Comparison of ENCODE assay signal across 22 mouse cellular contexts in the genomic region with DNA sequence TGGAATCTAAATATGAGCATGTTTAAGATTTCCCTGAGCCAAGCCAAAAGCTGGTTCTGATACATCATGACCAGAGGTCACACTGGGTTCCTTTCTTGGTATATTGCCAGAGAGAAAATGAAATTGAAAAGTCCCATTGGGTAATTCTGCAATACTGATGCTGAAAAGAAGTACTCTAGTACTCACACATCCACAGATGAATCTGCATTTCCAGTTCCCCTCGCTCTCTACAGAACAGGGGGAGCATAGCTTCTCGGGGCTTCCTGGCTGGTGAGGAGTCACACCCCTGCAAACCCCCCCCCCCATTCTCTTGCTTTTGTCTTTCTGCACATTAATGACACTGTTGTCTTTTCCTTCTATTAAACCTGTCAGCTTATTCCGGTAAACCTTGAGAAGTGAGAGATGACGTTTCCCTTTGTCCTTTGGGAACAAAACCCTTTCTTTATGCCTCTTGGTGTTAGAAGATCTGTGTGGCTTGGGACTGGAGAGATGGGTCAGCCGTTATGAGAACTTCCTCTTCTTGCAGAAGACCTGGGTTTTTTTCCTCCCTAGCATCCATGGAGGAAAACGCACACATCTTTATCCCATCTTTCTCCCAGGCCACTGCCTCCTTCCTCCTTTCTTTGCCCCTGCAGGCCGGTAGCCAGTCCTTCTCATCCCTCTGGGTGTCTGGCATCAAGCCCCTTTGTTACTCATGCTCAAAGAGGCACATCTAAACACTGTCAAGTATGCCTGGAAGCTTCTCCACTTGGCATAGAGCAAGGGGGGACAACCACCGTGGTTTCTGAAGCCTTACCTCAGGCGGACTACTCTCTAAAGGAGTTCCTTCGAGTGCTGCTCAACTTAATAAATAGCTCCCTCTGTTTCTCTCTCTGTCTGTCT. TPM values are rescaled to one million over a fixed set of nuclear protein-coding genes. Genes with fewer than 3 reads are reported as not detected.
"Had no signal": no experiment of that assay in that cellular context is flagged by ENCODE, and none has a peak within 500 bp of the region (broad histone marks: within the 10 kb centered on the region; RNA-seq: fewer than 3 reads in every experiment).

No protein-coding gene starts in this region.

- ATAC-seq: intestine, postnatal 0 days; lung, postnatal 0 days had no signal

- H3K27ac ChIP-seq: limb, embryonic 13.5 days; liver, embryonic 15.5 days; neural tube, embryonic 12.5 days had no signal

- H3K4me1 ChIP-seq: limb, embryonic 13.5 days; liver, embryonic 15.5 days; neural tube, embryonic 12.5 days had no signal

- H3K27me3 ChIP-seq: limb, embryonic 13.5 days; liver, embryonic 15.5 days; neural tube, embryonic 12.5 days had no signal

- DNase-seq: kidney, adult 8-10 months; kidney, postnatal 36 days; layer of hippocampus, adult 9-11 months; layer of hippocampus, postnatal 36 days; lung, adult 2 months; lung, postnatal 36 days; right cerebral cortex, adult 18-20 months; right cerebral cortex, postnatal 25 days; thymus, adult 18-20 months; thymus, postnatal 14 days had no signal

- H3K9ac ChIP-seq: limb, embryonic 13.5 days; liver, embryonic 15.5 days; neural tube, embryonic 12.5 days had no signal

- H3K4me3 ChIP-seq: limb, embryonic 13.5 days; liver, embryonic 15.5 days; megakaryocyte, embryonic 14.5 days; myocyte; neural tube, embryonic 12.5 days had no signal

- H3K9me3 ChIP-seq: liver, embryonic 15.5 days; megakaryocyte, embryonic 14.5 days; neural tube, embryonic 12.5 days had no signal

- H3K4me2 ChIP-seq: limb, embryonic 13.5 days; liver, embryonic 15.5 days; midbrain, embryonic 11.5 days; neural tube, embryonic 12.5 days had no signal

- H3K36me3 ChIP-seq: limb, embryonic 13.5 days; liver, embryonic 15.5 days; neural tube, embryonic 12.5 days had no signal

RNA-seq across cellular contexts. Expression of a gene that starts 55.1 kb away (rescaled TPM):
- total RNA-seq: layer of hippocampus, adult 18-20 months; layer of hippocampus, postnatal 36 days had no signal
- polyA plus RNA-seq: intestine, postnatal 0 days; kidney, embryonic 16.5 days; limb, embryonic 13.5 days; liver, embryonic 15.5 days; myocyte; small intestine, adult 2 months; stomach, embryonic 16.5 days had no signal

RNA-seq across cellular contexts. Expression of a gene that starts 55.4 kb away (rescaled TPM):
- polyA plus RNA-seq: myocyte had no signal
